Mouse (Mus musculus) erythroblast, embryonic 14.5 days (primary cell): ENCODE data around the gene Cdon. TPM values are rescaled to one million over a fixed set of nuclear protein-coding genes. Genes with fewer than 3 reads are reported as not detected.

Experiments used
- H3K27me3 ChIP-seq: 2 replicates; pipeline ENCODE4 v1.6.1; 2012; ENCODE audit warnings: inconsistent platforms; ENCODE audit not compliant: control insufficient read depth
- H3K36me3 ChIP-seq: 2 replicates; pipeline ENCODE4 v1.6.1; 2012; ENCODE audit warnings: mild to moderate bottlenecking, inconsistent platforms; ENCODE audit not compliant: control insufficient read depth
- H3K4me1 ChIP-seq: 2 replicates; pipeline ENCODE4 v1.6.1; 2012; ENCODE audit warnings: inconsistent platforms; ENCODE audit not compliant: control insufficient read depth
- H3K4me3 ChIP-seq: replicated peaks from 2 replicates; pipeline ENCODE3; 2012; ENCODE audit warnings: moderate library complexity, mild to moderate bottlenecking, inconsistent platforms
- H3K9me3 ChIP-seq: 2 replicates; pipeline ENCODE4 v1.6.1; 2012; ENCODE audit warnings: low read length, inconsistent platforms, mixed read lengths; ENCODE audit not compliant: control insufficient read depth
- GATA1 ChIP-seq: IDR thresholded peaks from 2 replicates; pipeline ENCODE4 v1.6.1; 2012; ENCODE audit warnings: low read length, inconsistent platforms, mixed read lengths
- TAL1 ChIP-seq: IDR thresholded peaks from 3 replicates; pipeline ENCODE4 v1.6.1; 2012; ENCODE audit warnings: low read length, inconsistent platforms, mixed read lengths
- polyA plus RNA-seq: library from polyadenylated mRNA; stranded (reverse); fragments of >175 nt; gene quantifications from 2 replicates; pipeline ENCODE4 v1.2.3, GENCODE M21; 2012

The Cdon gene
- polyA plus RNA-seq, 1 experiment, result not detected

- no peak overlapping the region for H3K4me3 ChIP-seq
- no peaks in the 10 kb centered on the region for H3K36me3 ChIP-seq
- no peaks in the 10 kb centered on the region; the same call in 1 of the 2 replicates for H3K4me1 ChIP-seq
- TF ChIP-seq GATA1, result no peak
- no peak for TF ChIP-seq TAL1
- no peaks in the 10 kb centered on the region for H3K27me3 ChIP-seq
- no peaks in the 10 kb centered on the region for H3K9me3 ChIP-seq
These were observed 38.7 kb downstream of the Cdon start for GRCm38 (mm10) chr9:35459594-35459993.

DNA sequence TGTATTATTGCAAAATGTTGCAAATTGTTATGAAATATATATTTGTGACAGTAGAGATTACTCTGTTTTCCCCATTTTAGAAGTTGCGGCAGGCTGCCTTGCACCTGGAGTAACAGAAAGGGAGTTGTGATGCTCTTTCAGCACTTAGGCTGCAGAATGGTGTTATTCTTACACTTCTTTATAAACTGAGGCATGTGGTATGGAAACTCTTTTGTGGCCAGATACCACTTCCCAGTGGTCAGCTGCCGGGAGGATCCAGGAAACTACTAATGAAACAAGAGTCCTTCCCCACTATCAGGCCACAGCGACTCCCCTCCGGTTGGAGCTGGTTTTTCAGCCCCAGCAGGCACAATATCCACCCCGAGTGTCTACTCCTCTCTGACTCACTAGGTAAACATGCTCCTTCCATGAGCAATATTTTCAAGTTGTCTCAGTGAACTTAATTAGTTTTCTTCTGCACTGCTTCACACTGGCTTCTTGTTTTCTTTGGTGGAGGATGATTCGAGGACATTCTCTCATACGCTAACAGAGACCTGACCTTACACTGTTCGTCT lies 46.4 kb downstream of the Cdon start:
- Histone ChIP-seq H3K4me3 (no peak overlapping the region), H3K4me1 (no peaks in the 10 kb centered on the region), H3K9me3 (no peaks in the 10 kb centered on the region), H3K36me3 (no peaks in the 10 kb centered on the region), H3K27me3 (no peaks in the 10 kb centered on the region)
- TF ChIP-seq GATA1, result no peak
- TF ChIP-seq TAL1, result no peak

DNA sequence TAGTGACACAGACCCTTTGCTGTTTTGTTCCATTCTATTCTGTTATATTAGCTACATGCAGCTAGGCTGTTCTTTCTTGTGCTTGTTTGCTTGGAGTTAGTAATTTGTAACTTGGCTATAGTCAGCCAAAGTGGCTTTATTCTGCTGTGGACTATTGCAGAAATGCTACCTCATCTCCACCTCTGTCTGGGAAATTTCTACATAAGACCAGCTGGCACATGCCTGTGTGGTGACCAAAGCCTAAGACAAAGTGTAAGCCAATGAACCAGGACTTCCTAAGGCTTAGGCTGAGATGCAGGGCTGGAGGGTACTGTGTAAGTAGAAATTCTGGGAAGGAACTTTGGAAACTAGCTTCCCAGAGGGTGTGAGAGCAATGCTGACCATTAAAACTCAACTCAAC lies 48.0 kb downstream of the Cdon start:
- TF ChIP-seq TAL1 (no peak), GATA1 (no peak)
- H3K36me3 ChIP-seq, result no peaks in the 10 kb centered on the region
- no peak overlapping the region for H3K4me3 ChIP-seq

DNA sequence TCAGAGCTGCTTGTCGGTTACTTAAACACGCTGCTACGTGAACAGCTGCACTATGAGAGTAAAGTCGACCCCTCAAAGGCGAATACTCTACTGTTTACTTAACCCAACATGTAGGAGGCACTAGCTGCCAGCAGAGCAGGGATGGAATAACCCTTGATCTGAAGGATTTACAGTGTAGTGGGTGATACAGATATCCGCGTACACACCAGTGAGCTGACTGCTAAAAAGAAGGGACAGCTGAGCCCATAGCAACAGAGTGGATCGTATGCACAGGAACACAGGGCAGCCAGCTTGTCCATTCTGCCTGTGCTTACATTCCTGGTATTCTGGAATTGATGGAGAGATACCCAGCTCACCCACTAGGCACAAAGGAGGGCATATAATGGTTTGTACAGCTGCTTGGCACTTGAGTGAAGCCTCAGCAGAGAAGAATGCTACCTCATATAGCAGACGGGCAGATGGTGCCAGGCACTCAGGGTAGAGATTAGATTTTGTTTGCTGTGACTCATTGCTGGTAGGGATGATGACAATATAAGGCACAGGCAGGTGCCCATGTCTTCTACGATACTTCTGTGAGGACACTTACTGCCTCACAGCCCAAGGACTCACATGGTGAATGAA lies 53.3 kb downstream of the Cdon start:
- Histone ChIP-seq H3K9me3 (no peaks in the 10 kb centered on the region), H3K4me1 (no peaks in the 10 kb centered on the region), H3K4me3 (no peak overlapping the region), H3K27me3 (no peaks in the 10 kb centered on the region), H3K36me3 (no peaks in the 10 kb centered on the region)
- TF ChIP-seq TAL1 (no peak), GATA1 (no peak)

More for the DNA sequence above, 48.0 kb downstream of the Cdon start:
- Histone ChIP-seq H3K4me1 (no peaks in the 10 kb centered on the region), H3K9me3 (no peaks in the 10 kb centered on the region), H3K27me3 (no peaks in the 10 kb centered on the region)

GRCm38 (mm10) chr9:35475394-35475793 lies 54.5 kb downstream of the Cdon start:
- TF ChIP-seq TAL1 (no peak), GATA1 (no peak)
- no peaks in the 10 kb centered on the region for H3K4me1 ChIP-seq

GRCm38 (mm10) chr9:35479456-35479855 lies 58.5 kb downstream of the Cdon start:
- H3K36me3 ChIP-seq, result no peaks in the 10 kb centered on the region
- no peaks in the 10 kb centered on the region for H3K4me1 ChIP-seq
- no peak overlapping the region for H3K4me3 ChIP-seq
- no peaks in the 10 kb centered on the region for H3K9me3 ChIP-seq
- no peaks in the 10 kb centered on the region for H3K27me3 ChIP-seq
- no peak for TF ChIP-seq GATA1
- no peak for TF ChIP-seq TAL1

More at GRCm38 (mm10) chr9:35475394-35475793, 54.5 kb downstream of the Cdon start:
- H3K36me3 ChIP-seq, result no peaks in the 10 kb centered on the region
- no peaks in the 10 kb centered on the region for H3K27me3 ChIP-seq
- H3K9me3 ChIP-seq, result no peaks in the 10 kb centered on the region
- H3K4me3 ChIP-seq, result no peak overlapping the region

GRCm38 (mm10) chr9:35482014-35482898 lies 61.3 kb downstream of the Cdon start:
- no peaks in the 10 kb centered on the region for H3K4me1 ChIP-seq
- no peak for TF ChIP-seq GATA1
- no peak for TF ChIP-seq TAL1
- no peaks in the 10 kb centered on the region for H3K9me3 ChIP-seq
- no peaks in the 10 kb centered on the region for H3K36me3 ChIP-seq
- H3K4me3 ChIP-seq, result no peak overlapping the region
- no peaks in the 10 kb centered on the region for H3K27me3 ChIP-seq

GRCm38 (mm10) chr9:35483949-35484348 lies 63.0 kb downstream of the Cdon start:
- H3K9me3 ChIP-seq, result no peaks in the 10 kb centered on the region
- TF ChIP-seq GATA1 (no peak), TAL1 (no peak)
- H3K4me3 ChIP-seq, result no peak overlapping the region
- H3K4me1 ChIP-seq, result no peaks in the 10 kb centered on the region
- no peaks in the 10 kb centered on the region for H3K27me3 ChIP-seq
- H3K36me3 ChIP-seq, result no peaks in the 10 kb centered on the region; the same call in 1 of the 2 replicates

DNA sequence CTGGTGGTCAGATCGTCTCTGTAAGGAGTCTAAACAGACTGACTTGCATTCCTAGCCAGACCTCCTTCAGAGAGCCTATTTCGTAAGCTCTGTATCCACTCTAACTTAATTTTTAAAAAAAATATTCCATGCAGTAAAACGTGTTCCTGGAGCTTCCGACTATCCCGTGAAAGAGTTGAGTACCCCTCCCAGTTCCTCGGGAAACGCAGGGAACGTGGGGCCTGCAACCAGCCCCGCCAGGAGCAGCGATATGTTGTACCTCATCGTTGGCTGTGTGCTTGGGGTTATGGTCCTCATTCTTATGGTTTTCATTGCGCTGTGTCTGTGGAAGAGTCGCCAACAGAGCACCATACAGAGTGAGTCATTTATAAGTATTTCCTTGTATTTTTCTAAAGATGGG lies 65.7 kb downstream of the Cdon start:
- TF ChIP-seq GATA1 (no peak), TAL1 (no peak)

More for the DNA sequence above, 65.7 kb downstream of the Cdon start:
- no peak overlapping the region for H3K4me3 ChIP-seq
- H3K4me1 ChIP-seq, result no peaks in the 10 kb centered on the region
- H3K9me3 ChIP-seq, result no peaks in the 10 kb centered on the region
- H3K36me3 ChIP-seq, result no peaks in the 10 kb centered on the region; the same call in 1 of the 2 replicates
- H3K27me3 ChIP-seq, result no peaks in the 10 kb centered on the region
